Mouse (Mus musculus): Measurements from ENCODE around the gene Cacng8. TPM values are rescaled to one million over a fixed set of nuclear protein-coding genes. Genes with fewer than 3 reads are reported as not detected.
A peak's percentile ranks its signal among the peaks of the same experiment; 100 is the strongest.

Cacng8 gene
- polyA plus RNA-seq, 1 experiment = not detected

- Histone ChIP-seq H3K36me3 (replicated peaks; ENCODE audit: low read length) (no peaks in the 10 kb centered on the region), H3K27me3 (replicated peaks) (peaks cover 13% of the 10 kb centered on the region), H3K4me3 (replicated peaks) (no peak overlapping the region), H3K4me1 (no peaks in the 10 kb centered on the region), H3K9me3 (no peaks in the 10 kb centered on the region)
- TF ChIP-seq GATA1 (IDR thresholded peaks at IDR 0.05; ENCODE audit: borderline replicate concordance, low read length) = no peak
- TF ChIP-seq FLI1 (IDR thresholded peaks at IDR 0.05; ENCODE audit: low read length) = no peak
These were observed 9.5 kb downstream of the Cacng8 start for GRCm38 (mm10) chr7:3399937-3400336.

DNA sequence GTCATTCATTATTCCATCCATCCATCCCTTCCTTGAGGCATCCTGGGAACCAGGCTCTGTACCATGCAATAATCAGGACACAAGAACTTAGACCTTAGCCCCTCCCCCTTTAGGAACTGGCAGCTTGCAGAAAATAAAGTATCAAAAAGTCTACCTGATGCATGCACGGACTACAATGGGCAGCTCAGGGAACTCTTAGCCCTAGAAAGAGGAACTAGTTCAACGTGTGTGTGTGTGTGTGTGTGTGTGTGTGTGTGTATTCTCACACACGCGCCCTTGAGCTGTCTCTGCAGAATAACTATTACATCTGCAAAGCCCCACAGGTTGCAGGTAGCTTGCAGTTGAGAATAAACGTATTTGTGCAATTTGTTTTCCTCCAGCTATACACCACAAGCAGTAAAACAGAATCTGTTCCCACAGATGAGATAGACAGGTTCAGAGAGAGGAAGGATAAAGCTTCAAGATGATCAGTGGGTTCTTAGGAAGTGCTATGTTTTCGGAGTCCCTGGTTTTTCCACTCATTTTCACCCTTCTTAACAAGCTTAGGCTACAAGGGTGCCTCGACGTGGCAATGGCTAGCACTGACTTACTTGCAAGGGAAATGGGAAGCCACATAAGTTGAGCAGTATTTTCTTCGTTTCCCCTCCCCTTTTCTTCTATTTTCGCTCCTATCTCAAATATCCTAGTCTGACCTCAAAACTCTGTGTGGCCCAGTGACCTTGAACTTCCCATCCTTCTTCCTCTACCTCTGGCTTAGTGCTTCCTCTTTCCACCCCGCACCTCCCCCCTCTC, 19.4 kb downstream of the Cacng8 start:
- TF ChIP-seq FLI1 (IDR thresholded peaks at IDR 0.05; ENCODE audit: low read length) = no peak
- no peak for TF ChIP-seq GATA1 (IDR thresholded peaks at IDR 0.05; ENCODE audit: borderline replicate concordance, low read length)
- peaks cover 4% of the 10 kb centered on the region; the same call in 1 of the 2 replicates for H3K9me3 ChIP-seq
- H3K27me3 ChIP-seq (replicated peaks) = peaks cover 56% of the 10 kb centered on the region
- H3K4me3 ChIP-seq (replicated peaks) = no peak overlapping the region
- peaks cover 18% of the 10 kb centered on the region for H3K4me1 ChIP-seq
- no peaks in the 10 kb centered on the region for H3K36me3 ChIP-seq (replicated peaks; ENCODE audit: low read length)

- TF ChIP-seq GATA1 (IDR thresholded peaks at IDR 0.05; ENCODE audit: borderline replicate concordance, low read length) = no peak
- no peak for TF ChIP-seq FLI1 (IDR thresholded peaks at IDR 0.05; ENCODE audit: low read length)
- Histone ChIP-seq H3K4me3 (replicated peaks) (peak overlapping the region; percentile 79), H3K27me3 (replicated peaks) (peaks cover 69% of the 10 kb centered on the region), H3K4me1 (peaks cover 25% of the 10 kb centered on the region), H3K9me3 (peaks cover 10% of the 10 kb centered on the region), H3K36me3 (replicated peaks; ENCODE audit: low read length) (no peaks in the 10 kb centered on the region)
These were observed 20.9 kb downstream of the Cacng8 start for GRCm38 (mm10) chr7:3411160-3411941.

- H3K4me1 ChIP-seq = peaks cover 25% of the 10 kb centered on the region
- TF ChIP-seq GATA1 (IDR thresholded peaks at IDR 0.05; ENCODE audit: borderline replicate concordance, low read length) = no peak
- no peak for TF ChIP-seq FLI1 (IDR thresholded peaks at IDR 0.05; ENCODE audit: low read length)
- peak overlapping the region; percentile 76 for H3K4me3 ChIP-seq (replicated peaks)
- H3K36me3 ChIP-seq (replicated peaks; ENCODE audit: low read length) = no peaks in the 10 kb centered on the region
- H3K27me3 ChIP-seq (replicated peaks) = peaks cover 74% of the 10 kb centered on the region
- peaks cover 14% of the 10 kb centered on the region for H3K9me3 ChIP-seq
These were observed 21.6 kb downstream of the Cacng8 start for GRCm38 (mm10) chr7:3412036-3412435.

GRCm38 (mm10) chr7:3414888-3415287, 24.4 kb downstream of the Cacng8 start:
- TF ChIP-seq GATA1 (IDR thresholded peaks at IDR 0.05; ENCODE audit: borderline replicate concordance, low read length) = no peak
- TF ChIP-seq FLI1 (IDR thresholded peaks at IDR 0.05; ENCODE audit: low read length) = no peak
- Histone ChIP-seq H3K9me3 (peaks cover 17% of the 10 kb centered on the region), H3K27me3 (replicated peaks) (peaks cover 86% of the 10 kb centered on the region), H3K4me3 (replicated peaks) (peak overlapping the region; percentile 86), H3K4me1 (peaks cover 25% of the 10 kb centered on the region), H3K36me3 (replicated peaks; ENCODE audit: low read length) (no peaks in the 10 kb centered on the region)

- TF ChIP-seq FLI1 (IDR thresholded peaks at IDR 0.05; ENCODE audit: low read length) (no peak), GATA1 (IDR thresholded peaks at IDR 0.05; ENCODE audit: borderline replicate concordance, low read length) (no peak)
- H3K4me1 ChIP-seq = peaks cover 25% of the 10 kb centered on the region
- H3K4me3 ChIP-seq (replicated peaks) = peak overlapping the region; percentile 86
- H3K27me3 ChIP-seq (replicated peaks) = peaks cover 86% of the 10 kb centered on the region
- no peaks in the 10 kb centered on the region for H3K36me3 ChIP-seq (replicated peaks; ENCODE audit: low read length)
- H3K9me3 ChIP-seq = peaks cover 17% of the 10 kb centered on the region
These were observed 24.9 kb downstream of the Cacng8 start for GRCm38 (mm10) chr7:3415378-3415777.

- Histone ChIP-seq H3K36me3 (replicated peaks; ENCODE audit: low read length) (no peaks in the 10 kb centered on the region), H3K9me3 (peaks cover 12% of the 10 kb centered on the region), H3K4me3 (replicated peaks) (no peak overlapping the region), H3K27me3 (replicated peaks) (peaks cover 89% of the 10 kb centered on the region), H3K4me1 (peaks cover 7% of the 10 kb centered on the region)
- no peak for TF ChIP-seq GATA1 (IDR thresholded peaks at IDR 0.05; ENCODE audit: borderline replicate concordance, low read length)
- TF ChIP-seq FLI1 (IDR thresholded peaks at IDR 0.05; ENCODE audit: low read length) = no peak
These were observed 29.5 kb downstream of the Cacng8 start for GRCm38 (mm10) chr7:3419941-3420340.

- TF ChIP-seq FLI1 (IDR thresholded peaks at IDR 0.05; ENCODE audit: low read length) = no peak
- no peak for TF ChIP-seq GATA1 (IDR thresholded peaks at IDR 0.05; ENCODE audit: borderline replicate concordance, low read length)
- H3K4me1 ChIP-seq = peaks cover 2% of the 10 kb centered on the region
- H3K27me3 ChIP-seq (replicated peaks) = peaks cover 88% of the 10 kb centered on the region
These were observed 30.0 kb downstream of the Cacng8 start for GRCm38 (mm10) chr7:3420466-3420865.

GRCm38 (mm10) chr7:3421297-3421696, 30.8 kb downstream of the Cacng8 start:
- Histone ChIP-seq H3K4me3 (replicated peaks) (no peak overlapping the region), H3K4me1 (no peaks in the 10 kb centered on the region), H3K36me3 (replicated peaks; ENCODE audit: low read length) (no peaks in the 10 kb centered on the region), H3K27me3 (replicated peaks) (peaks cover 86% of the 10 kb centered on the region), H3K9me3 (peaks cover 8% of the 10 kb centered on the region; the same call in 1 of the 2 replicates)
- TF ChIP-seq GATA1 (IDR thresholded peaks at IDR 0.05; ENCODE audit: borderline replicate concordance, low read length) (no peak), FLI1 (IDR thresholded peaks at IDR 0.05; ENCODE audit: low read length) (no peak)

More at GRCm38 (mm10) chr7:3420466-3420865, 30.0 kb downstream of the Cacng8 start:
- Histone ChIP-seq H3K4me3 (replicated peaks) (no peak overlapping the region), H3K36me3 (replicated peaks; ENCODE audit: low read length) (no peaks in the 10 kb centered on the region), H3K9me3 (peaks cover 12% of the 10 kb centered on the region; the same call in 1 of the 2 replicates)

Data from megakaryocyte, embryonic 14.5 days (primary cell).